Mouse (Mus musculus) naive thymus-derived CD4-positive, alpha-beta T cell, adult 2 months (primary cell): ENCODE results near the gene Olfr357.

Source experiments
- DNase-seq: peaks from one replicate; pipeline ENCODE4 v3.0.0-alpha.2; 2011; ENCODE audit warnings: low read depth

Gene Olfr357

GRCm38 (mm10) chr2:36993527-36993926, at the start of gene Olfr357:
Gene Olfr357, plus strand, starts transcription at chr2:36993827.
- DNase-seq = no peak

- no peak for DNase-seq
Measured at GRCm38 (mm10) chr2:36997030-36997429, 3.4 kb downstream of the Olfr357 start.

GRCm38 (mm10) chr2:37009235-37009634, 15.6 kb downstream of the Olfr357 start, which contains the start of gene Olfr358:
Gene Olfr358, minus strand, starts transcription at chr2:37009335.
- DNase-seq = no peak
